Mouse (Mus musculus) ES-Bruce4 (cell line): ENCODE results near the gene Rhebl1.

Source experiments
- CTCF ChIP-seq: IDR thresholded peaks from one replicate; pipeline ENCODE4 v1.8.1; 2011; ENCODE audit warnings: low read depth, low read length
- EP300 ChIP-seq: IDR thresholded peaks from 2 replicates; pipeline ENCODE4 v1.6.1; 2011; ENCODE audit warnings: low read depth, low read length; ENCODE audit not compliant: insufficient read depth

- TF ChIP-seq CTCF (no peak), EP300 (no peak)
These were observed 22.8 kb upstream of the Rhebl1 start for GRCm38 (mm10) chr15:98917091-98917490.
